Mouse (Mus musculus) lung, embryonic 14.5 days (tissue): ENCODE measurements around the gene Tsen54. TPM values are rescaled to one million over a fixed set of nuclear protein-coding genes. Genes with fewer than 3 reads are reported as not detected.

ENCODE experiments used
- ATAC-seq: fragments of 200-750 bp; cut with Nextera tagmentation; 2 replicates; pipeline ENCODE4 v1.8.0; 2017; ENCODE audit warnings: mild to moderate bottlenecking, moderate TSS enrichment, moderate library complexity; ENCODE audit not compliant: insufficient read depth
- DNase-seq: peaks from one replicate; pipeline ENCODE4 v3.0.0-alpha.2; 2015
- H3K27ac ChIP-seq: fragments of 300-500 bp; sonication (generic); 2 replicates; pipeline ENCODE4 v1.5.1; 2014; ENCODE audit warnings: low read depth, mild to moderate bottlenecking, moderate library complexity
- H3K27me3 ChIP-seq: fragments of 300-500 bp; sonication (generic); 2 replicates; pipeline ENCODE4 v1.6.1; 2014; ENCODE audit warnings: low read length, control low read depth; ENCODE audit not compliant: insufficient read depth
- H3K36me3 ChIP-seq: fragments of 300-500 bp; sonication (generic); 2 replicates; pipeline ENCODE4 v1.6.1; 2014; ENCODE audit warnings: control low read depth; ENCODE audit not compliant: insufficient read depth
- H3K4me1 ChIP-seq: fragments of 300-500 bp; sonication (generic); 2 replicates; pipeline ENCODE4 v1.6.1; 2014; ENCODE audit warnings: antibody characterized with exemption, control low read depth; ENCODE audit not compliant: insufficient read depth
- H3K4me2 ChIP-seq: fragments of 300-500 bp; sonication (generic); 2 replicates; pipeline ENCODE4 v1.6.1; 2014; ENCODE audit warnings: mild to moderate bottlenecking
- H3K4me3 ChIP-seq: fragments of 300-500 bp; sonication (generic); 2 replicates; pipeline ENCODE4 v1.5.1; 2014; ENCODE audit warnings: low read depth, low read length
- H3K9ac ChIP-seq: fragments of 300-500 bp; sonication (generic); 2 replicates; pipeline ENCODE4 v1.6.1; 2014
- H3K9me3 ChIP-seq: fragments of 300-500 bp; sonication (generic); 2 replicates; pipeline ENCODE4 v1.6.1; 2016; ENCODE audit warnings: low read depth, low read length, control low read depth
- CTCF ChIP-seq: IDR thresholded peaks from 2 replicates; pipeline ENCODE4 v1.5.1; 2016; ENCODE audit warnings: antibody characterized with exemption, low read depth
- WGBS: fragments of 180-500 bp; shearing (Covaris S2); extraction: QIAGEN DNeasy Blood & Tissue Kit; methylation state at CpG from one replicate; pipeline ENCODE4 v1.1.7; 2014; 5-methylcytosine and 5-hydroxymethylcytosine counted together
- polyA plus RNA-seq: library from polyadenylated mRNA; unstranded; fragments of >200 nt; fragmentation: Nextera tagmentation; extraction: Ambion mirVana; gene quantifications from 2 replicates; pipeline ENCODE4 v1.2.1, GENCODE M21; 2014

Gene Tsen54
- polyA plus RNA-seq, 1 experiment from 2014 or later, result 35.0 TPM

DNA sequence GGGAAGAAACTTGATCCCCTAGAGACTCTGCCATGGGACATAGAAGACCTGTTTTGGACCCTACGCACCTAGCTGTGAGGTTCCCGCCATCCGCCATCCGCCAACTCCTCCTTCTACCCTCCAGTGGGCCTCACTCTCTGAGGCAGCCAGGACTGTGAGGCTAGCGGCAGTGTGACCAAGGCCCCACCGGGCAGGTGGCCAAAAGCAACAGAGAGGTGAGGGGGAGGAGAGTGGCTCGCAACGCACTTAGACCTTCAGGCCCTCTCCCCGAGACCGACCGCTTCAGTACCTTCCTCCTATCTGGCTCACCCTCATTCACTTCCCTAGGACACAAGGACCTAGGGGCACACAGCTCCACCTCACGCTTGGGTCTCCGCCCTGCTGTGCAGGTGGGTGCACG, 4.1 kb upstream of the Tsen54 start:
- Histone ChIP-seq H3K4me1 (peaks cover 38% of the 10 kb centered on the region), H3K27ac (peak overlapping the region; percentile 76), H3K9ac (0 out of 2 replicates have a peak overlapping the region, but pooled peaks have one; percentile 29), H3K36me3 (peaks cover 32% of the 10 kb centered on the region), H3K4me2 (peak overlapping the region; percentile 95), H3K4me3 (peak overlapping the region; percentile 86), H3K9me3 (no peaks in the 10 kb centered on the region), H3K27me3 (no peaks in the 10 kb centered on the region)
- 42% methylated on average over 14 of the region's 14 CpGs for WGBS
- ATAC-seq (no peak), DNase-seq (peak; percentile 75)
- TF ChIP-seq CTCF, result no peak

- peak overlapping the region; percentile 86 for H3K9ac ChIP-seq
- DNase-seq (no peak), ATAC-seq (no peak)
- H3K4me2 ChIP-seq, result peak overlapping the region; percentile 95
- peak overlapping the region; percentile 25; the same call in 1 of the 2 replicates for H3K27ac ChIP-seq
- peaks cover 38% of the 10 kb centered on the region for H3K4me1 ChIP-seq
- no peaks in the 10 kb centered on the region for H3K27me3 ChIP-seq
- no peaks in the 10 kb centered on the region for H3K9me3 ChIP-seq
- 70% methylated on average over 20 of the region's 20 CpGs for WGBS
- peak overlapping the region; percentile 86 for H3K4me3 ChIP-seq
- TF ChIP-seq CTCF, result no peak
- H3K36me3 ChIP-seq, result peaks cover 26% of the 10 kb centered on the region
Observed at GRCm38 (mm10) chr11:115811381-115812093, 3.0 kb upstream of the Tsen54 start.

GRCm38 (mm10) chr11:115812095-115812494, 2.4 kb upstream of the Tsen54 start:
- DNase-seq (no peak), ATAC-seq (no peak)
- no peak for TF ChIP-seq CTCF
- Histone ChIP-seq H3K4me3 (peak overlapping the region; percentile 86), H3K27ac (peak overlapping the region; percentile 25; the same call in 1 of the 2 replicates), H3K4me2 (peak overlapping the region; percentile 95), H3K27me3 (no peaks in the 10 kb centered on the region), H3K4me1 (peaks cover 38% of the 10 kb centered on the region), H3K9ac (peak overlapping the region; percentile 86), H3K9me3 (no peaks in the 10 kb centered on the region), H3K36me3 (peaks cover 26% of the 10 kb centered on the region)
- WGBS, result 36% methylated on average over 7 of the region's 7 CpGs

- no peaks in the 10 kb centered on the region for H3K27me3 ChIP-seq
- WGBS, result 4% methylated on average over 28 of the region's 28 CpGs
- no peaks in the 10 kb centered on the region for H3K9me3 ChIP-seq
- peak overlapping the region; percentile 86 for H3K9ac ChIP-seq
- peak overlapping the region; percentile 87 for H3K27ac ChIP-seq
- peaks cover 25% of the 10 kb centered on the region for H3K36me3 ChIP-seq
- H3K4me1 ChIP-seq, result peaks cover 38% of the 10 kb centered on the region
- H3K4me2 ChIP-seq, result peak overlapping the region; percentile 95
- DNase-seq (peak; percentile 49), ATAC-seq (peak; percentile 8; the same call in 1 of the 2 replicates)
- peak overlapping the region; percentile 86 for H3K4me3 ChIP-seq
- TF ChIP-seq CTCF, result no peak
Observed at GRCm38 (mm10) chr11:115812533-115813420, 1.7 kb upstream of the Tsen54 start.

GRCm38 (mm10) chr11:115813507-115814296, 822 bp upstream of the Tsen54 start, which contains the start of gene Caskin2:
TSS of gene Caskin2 (minus strand) at chr11:115813639.
- peak within 1 kb of the TSS; percentile 86 for H3K4me3 ChIP-seq
- DNase-seq (peak; percentile 98), ATAC-seq (peak; percentile 88)
- under 1% methylated on average over 43 of the region's 44 CpGs for WGBS
- no peaks in the 10 kb centered on the region for H3K9me3 ChIP-seq
- H3K9ac ChIP-seq, result peak within 1 kb of the TSS; percentile 86
- peak; percentile 99 for TF ChIP-seq CTCF
- H3K27me3 ChIP-seq, result no peaks in the 10 kb centered on the region
- H3K4me1 ChIP-seq, result peaks cover 34% of the 10 kb centered on the region
- peaks cover 32% of the 10 kb centered on the region for H3K36me3 ChIP-seq
- H3K4me2 ChIP-seq, result peak within 1 kb of the TSS; percentile 95
- H3K27ac ChIP-seq, result peak within 1 kb of the TSS; percentile 87

DNA sequence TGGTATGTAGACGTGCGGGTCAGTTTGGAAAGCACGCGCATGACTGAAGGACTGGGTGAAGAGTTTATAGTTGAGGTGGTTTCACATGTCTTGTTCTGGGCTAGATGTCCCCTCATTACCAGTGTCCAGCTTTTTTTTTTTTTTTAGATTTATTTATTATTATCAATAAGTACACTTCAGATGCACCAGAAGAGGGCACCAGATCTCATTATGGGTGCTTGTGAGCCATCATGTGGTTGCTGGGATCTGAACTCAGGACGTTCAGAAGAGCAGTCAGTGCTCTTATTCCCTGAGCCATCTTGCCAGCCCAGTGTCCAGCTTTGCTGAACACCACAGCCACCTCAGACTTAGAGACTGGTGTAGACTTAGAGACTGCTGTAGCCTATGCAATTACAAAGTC, 2.8 kb downstream of the Tsen54 start:
- ATAC-seq (no peak), DNase-seq (no peak)
- Histone ChIP-seq H3K4me2 (no peak overlapping the region), H3K4me1 (peaks cover 2% of the 10 kb centered on the region; the same call in 1 of the 2 replicates), H3K9me3 (no peaks in the 10 kb centered on the region), H3K27ac (no peak overlapping the region), H3K27me3 (no peaks in the 10 kb centered on the region), H3K9ac (no peak overlapping the region), H3K36me3 (peaks cover 45% of the 10 kb centered on the region), H3K4me3 (no peak overlapping the region)
- WGBS, result 82% methylated on average over 5 of the region's 5 CpGs
- TF ChIP-seq CTCF, result peak; percentile 20; the same call in 1 of the 2 replicates
